Mouse (Mus musculus) urinary bladder, postnatal 14 days (tissue): ENCODE measurements around the gene Ddx56.
"Not testable (repeated sequence)": the region's sequence is repeated elsewhere in the genome, so short reads cannot be mapped to it uniquely, and the experiment has no call there.

Experiments used
- DNase-seq: peaks from one replicate; pipeline ENCODE4 v3.0.0; 2021; ENCODE audit warnings: low spot score

Gene Ddx56

DNA sequence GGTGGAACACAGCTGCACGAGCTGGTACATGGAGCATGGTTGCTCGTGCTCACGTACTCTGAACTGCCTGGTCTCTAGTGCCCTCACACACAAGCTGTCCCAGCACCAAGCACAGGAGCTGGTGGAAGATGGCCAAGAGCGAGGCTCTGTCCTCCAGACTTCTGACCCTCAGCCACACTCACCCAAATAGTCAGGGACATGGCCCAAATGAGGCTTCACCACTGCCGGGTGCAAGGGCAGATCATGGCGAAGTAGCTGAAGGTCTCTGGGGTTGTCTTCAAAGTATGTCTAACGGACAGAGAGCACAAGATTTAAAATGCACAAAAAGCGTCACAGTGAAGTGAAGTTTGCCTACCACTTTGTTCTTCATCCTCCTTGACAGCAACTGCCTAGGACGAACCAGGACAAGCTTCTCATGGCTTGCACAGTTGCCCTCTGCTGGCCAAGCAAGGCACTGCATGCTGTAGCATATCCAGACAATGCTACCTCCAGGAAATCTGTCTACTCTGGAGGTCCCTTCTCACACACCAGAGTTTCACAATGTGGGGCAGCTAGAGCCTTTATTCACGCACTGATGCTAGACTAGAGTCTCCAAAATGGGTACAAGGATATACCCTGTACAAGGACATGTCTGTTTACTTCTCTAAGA lies 6.0 kb downstream of the Ddx56 start:
- peak; percentile 77 for DNase-seq

- no peak for DNase-seq
These were observed 8.2 kb downstream of the Ddx56 start for GRCm38 (mm10) chr11:6259413-6259812.

- DNase-seq: no peak
These were observed 11.0 kb downstream of the Ddx56 start for GRCm38 (mm10) chr11:6256490-6257072.

DNA sequence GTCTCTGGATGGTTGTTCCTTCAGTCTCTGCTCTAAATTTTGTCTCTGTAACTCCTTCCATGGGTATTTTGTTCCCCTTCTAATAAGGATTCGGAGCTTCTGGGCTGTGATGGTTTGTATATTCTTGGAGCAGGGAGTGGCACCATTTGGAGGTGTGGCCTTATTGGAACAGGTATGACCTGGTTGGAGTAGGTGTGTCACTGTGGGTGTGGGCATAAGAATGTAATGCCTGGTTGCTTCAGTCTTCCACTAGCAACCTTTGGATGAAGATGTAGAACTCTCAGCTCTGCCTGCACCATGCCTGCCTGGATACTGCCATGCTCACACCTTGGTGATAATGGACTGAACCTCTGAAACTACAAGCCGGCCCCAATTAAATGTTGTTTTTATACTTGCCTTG lies 13.0 kb downstream of the Ddx56 start:
- DNase-seq: not testable (repeated sequence)

- DNase-seq: no peak
These were observed 14.7 kb downstream of the Ddx56 start for GRCm38 (mm10) chr11:6252824-6253223.

GRCm38 (mm10) chr11:6252248-6252647 lies 15.3 kb downstream of the Ddx56 start:
- DNase-seq: no peak

DNA sequence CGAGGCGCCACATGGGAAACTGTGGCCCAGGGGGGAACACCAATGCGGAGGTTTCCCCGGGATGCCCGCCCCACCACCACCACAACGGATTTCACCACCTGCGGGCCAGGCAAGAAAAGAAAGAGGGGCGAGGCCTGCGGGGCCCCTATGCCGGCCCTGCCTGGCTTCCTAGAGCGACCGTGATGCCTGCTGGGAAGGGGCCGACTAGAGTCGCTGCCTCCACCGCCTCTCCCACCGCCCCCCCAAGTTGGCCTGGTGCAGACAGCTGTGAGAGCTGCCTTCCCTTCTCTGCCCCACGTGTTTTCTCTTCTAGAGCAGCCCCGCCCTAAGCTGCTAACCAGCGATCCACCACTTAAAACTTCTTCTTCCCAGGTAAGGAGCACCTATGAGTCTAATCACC lies 22.9 kb downstream of the Ddx56 start:
- DNase-seq: no peak

DNA sequence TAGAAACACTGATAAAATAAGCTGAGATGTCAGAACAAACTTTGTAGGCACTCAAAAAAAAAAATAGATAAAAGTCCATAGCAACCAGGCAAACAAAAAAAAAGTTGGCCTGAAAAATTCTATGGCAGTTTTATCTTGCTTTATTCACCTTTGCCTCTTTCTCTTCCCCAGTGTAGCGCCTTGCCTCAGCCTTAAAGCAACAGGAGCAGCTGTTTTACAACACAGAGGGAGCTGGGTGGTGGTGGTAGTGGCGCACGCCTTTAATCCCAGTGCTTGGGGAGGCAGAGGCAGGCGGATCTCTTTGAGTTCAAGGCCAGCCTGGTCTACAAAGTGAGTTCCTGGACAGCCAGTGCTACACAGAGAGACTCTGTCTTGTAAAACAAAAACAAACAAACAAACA lies 34.5 kb downstream of the Ddx56 start:
- no peak for DNase-seq

DNA sequence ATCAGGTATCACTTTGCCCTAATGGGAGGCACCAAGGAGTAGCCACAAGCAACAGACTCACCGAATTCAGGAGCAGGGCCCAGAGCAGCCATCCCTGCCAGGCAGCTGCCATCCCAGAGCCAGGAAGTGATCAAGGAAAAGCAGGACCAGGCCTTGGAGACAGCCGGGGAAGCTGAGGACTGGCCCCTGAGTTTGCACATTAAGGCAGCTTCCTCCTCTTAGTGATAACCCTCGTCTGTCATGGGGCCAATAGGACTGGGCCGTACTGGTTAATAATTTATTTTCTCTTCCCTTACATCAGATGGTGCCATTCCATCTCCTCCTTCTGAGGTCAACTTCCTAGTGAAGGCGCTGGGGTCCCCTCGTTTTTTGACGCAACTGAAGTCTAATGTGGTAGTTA lies 37.6 kb downstream of the Ddx56 start, which contains the start of gene Npc1l1:
Gene Npc1l1 (minus strand): TSS at position 132 of the 400 bp plus-strand sequence.
- no peak for DNase-seq

- DNase-seq: no peak
These were observed 42.9 kb downstream of the Ddx56 start for GRCm38 (mm10) chr11:6224541-6225229.

DNA sequence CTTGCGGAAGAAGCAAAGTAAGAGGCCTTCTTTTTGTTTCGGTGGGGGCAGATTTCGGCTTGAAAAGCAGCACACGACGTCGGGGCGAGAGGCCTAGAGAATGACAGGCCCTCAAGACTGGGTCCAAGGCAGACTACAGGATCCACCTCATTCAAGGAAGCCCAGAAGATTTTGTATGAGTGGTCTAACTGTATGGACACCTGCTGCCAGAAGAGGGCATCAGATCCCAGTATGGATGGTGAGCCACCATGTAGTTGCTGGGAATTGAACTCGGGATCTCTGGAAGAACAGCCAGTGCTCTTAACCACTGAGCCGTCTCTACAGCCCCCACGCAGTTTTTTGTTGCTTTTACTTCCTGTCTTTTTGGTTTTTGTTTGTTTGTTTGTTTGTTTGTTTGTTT lies 45.4 kb downstream of the Ddx56 start:
- no peak for DNase-seq

GRCm38 (mm10) chr11:6219967-6220366 lies 47.6 kb downstream of the Ddx56 start:
- no peak for DNase-seq

- no peak for DNase-seq
These were observed 49.2 kb downstream of the Ddx56 start for GRCm38 (mm10) chr11:6218189-6218896.

GRCm38 (mm10) chr11:6216834-6217233 lies 50.7 kb downstream of the Ddx56 start:
- DNase-seq: no peak
